Mouse (Mus musculus): ENCODE data around the gene Olfr1359. TPM values are rescaled to one million over a fixed set of nuclear protein-coding genes. Genes with fewer than 3 reads are reported as not detected.
"Not testable (repeated sequence)": the region's sequence is repeated elsewhere in the genome, so short reads cannot be mapped to it uniquely, and the experiment has no call there.

Olfr1359 gene
- polyA plus RNA-seq, 1 experiment from 2014 or later, result not detected

DNA sequence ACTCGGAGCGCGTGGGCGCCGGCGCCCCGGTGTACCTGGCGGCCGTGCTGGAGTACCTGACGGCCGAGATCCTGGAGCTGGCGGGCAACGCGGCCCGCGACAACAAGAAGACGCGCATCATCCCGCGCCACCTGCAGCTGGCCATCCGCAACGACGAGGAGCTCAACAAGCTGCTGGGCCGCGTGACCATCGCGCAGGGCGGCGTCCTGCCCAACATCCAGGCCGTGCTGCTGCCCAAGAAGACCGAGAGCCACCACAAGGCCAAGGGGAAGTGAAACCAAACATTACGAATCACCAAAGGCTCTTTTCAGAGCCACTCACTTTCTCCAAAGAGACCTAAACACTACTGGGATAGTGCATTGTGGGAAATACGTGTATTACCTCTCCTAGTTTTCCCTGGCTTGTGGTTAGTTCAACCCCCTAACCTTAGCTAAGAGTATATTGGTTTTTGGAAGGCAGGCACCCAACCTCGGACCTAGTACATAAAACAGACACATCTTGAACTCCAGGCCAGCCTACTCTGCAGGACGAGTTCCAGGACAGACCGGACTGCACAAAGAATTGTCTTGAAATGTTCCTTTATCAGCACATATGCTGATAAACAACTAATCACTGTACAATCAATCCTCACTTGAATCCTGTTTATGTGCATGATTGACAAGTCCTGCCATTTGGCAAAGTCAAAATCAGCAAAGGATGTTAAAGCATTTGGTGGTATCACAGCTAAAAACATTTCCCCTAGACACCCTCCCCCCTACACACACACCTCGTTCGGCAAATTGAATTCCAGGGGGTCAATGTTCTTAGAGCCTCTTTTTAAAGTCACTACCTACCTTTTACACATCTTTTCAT, 18.9 kb downstream of the Olfr1359 start:
- Histone ChIP-seq H3K4me3 (peak overlapping the region; percentile 52), H3K9ac (peak overlapping the region; percentile 82), H3K27ac (ENCODE audit: poor library complexity, severe bottlenecking) (peak overlapping the region; percentile 96), H3K4me1 (replicated peaks) (peaks cover 23% of the 10 kb centered on the region), H3K4me2 (peak overlapping the region; percentile 90)
- H3K27me3 ChIP-seq (replicated peaks); H3K36me3 ChIP-seq; H3K9me3 ChIP-seq (replicated peaks): not testable (repeated sequence)
- WGBS, result under 1% methylated on average over 14 of the region's 38 CpGs
- ATAC-seq (ENCODE audit: insufficient number of reproducible peaks, low FRiP score), result peak; percentile 22

DNA sequence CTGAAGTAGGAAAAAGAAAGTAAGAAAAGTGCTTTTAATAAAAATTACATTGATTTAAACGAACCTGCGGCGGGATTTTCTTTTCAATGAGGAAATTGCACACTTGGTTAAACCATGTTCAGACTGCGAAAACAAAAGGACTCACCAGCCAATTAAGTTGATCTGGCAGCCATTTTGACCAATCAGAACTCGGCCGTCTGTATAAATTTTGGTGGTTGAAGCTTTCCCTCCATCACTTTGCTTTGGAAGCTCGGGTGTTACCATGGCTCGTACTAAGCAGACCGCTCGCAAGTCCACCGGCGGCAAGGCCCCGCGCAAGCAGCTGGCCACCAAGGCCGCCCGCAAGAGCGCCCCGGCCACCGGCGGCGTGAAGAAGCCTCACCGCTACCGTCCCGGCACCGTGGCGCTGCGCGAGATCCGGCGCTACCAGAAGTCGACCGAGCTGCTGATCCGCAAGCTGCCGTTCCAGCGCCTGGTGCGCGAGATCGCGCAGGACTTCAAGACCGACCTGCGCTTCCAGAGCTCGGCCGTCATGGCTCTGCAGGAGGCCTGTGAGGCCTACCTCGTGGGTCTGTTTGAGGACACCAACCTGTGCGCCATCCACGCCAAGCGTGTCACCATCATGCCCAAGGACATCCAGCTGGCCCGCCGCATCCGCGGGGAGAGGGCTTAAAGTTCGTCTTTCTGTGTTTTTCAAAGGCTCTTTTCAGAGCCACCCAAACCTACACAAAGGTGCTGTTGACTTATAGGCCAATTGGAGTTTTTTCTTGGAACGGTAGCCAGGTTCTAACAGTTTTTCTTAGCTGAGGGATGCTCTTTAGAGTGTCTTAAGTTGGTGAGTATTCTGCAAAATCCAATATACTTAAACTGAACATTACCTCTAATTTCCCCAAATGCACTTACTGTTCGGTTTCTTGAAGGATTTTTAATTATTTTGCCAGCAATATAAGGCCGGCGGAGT, 19.8 kb downstream of the Olfr1359 start, which contains the start of gene Hist1h3h:
Gene Hist1h3h, plus strand, starts transcription at position 263 of the 961 bp plus-strand sequence.
- H3K27ac ChIP-seq (ENCODE audit: poor library complexity, severe bottlenecking), result peak within 1 kb of the TSS; percentile 96
- not testable (repeated sequence) for H3K36me3 ChIP-seq; H3K27me3 ChIP-seq (replicated peaks); H3K9me3 ChIP-seq (replicated peaks)
- ATAC-seq (ENCODE audit: insufficient number of reproducible peaks, low FRiP score), result peak; percentile 26; the same call in 1 of the 2 replicates
- H3K4me1 ChIP-seq (replicated peaks), result peaks cover 25% of the 10 kb centered on the region
- WGBS, result 2% methylated on average over 28 of the region's 56 CpGs
- H3K4me3 ChIP-seq, result peak within 1 kb of the TSS; percentile 52
- H3K9ac ChIP-seq, result peak within 1 kb of the TSS; percentile 87
- peak within 1 kb of the TSS; percentile 90 for H3K4me2 ChIP-seq

DNA sequence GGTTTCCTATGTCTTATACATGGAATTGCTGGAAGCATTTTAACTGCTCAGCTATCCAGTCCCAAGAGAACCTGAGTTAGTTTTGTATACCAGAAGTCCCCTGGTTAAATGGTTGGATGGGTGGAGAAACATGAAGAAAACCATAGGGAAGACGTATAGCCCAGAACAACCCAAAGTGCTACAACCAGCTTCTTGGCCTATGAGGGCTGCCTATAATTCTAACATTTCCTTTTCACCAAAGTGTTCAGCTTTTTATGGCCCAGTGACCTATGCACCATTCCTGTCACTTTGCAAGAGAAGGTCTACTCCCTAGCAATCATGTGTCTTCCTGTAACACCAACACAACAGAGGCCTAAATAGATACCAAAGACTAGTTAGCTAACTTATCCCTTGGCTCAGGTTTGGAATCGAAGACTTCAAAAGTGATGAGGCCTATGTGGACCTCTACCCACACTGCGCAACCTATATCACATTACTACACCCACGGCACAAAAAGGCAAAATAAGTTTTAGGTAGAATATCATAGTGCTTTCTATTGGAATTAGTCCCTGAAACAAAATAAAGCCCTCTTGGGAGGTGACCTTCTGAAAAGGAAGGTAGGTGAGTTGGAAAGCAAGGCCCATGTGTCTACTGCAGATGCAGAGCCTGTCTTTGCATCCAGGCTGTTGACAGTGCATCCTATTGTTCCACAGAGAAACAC, 20.6 kb downstream of the Olfr1359 start:
- no peak for ATAC-seq (ENCODE audit: insufficient number of reproducible peaks, low FRiP score)
- peak overlapping the region; percentile 50 for H3K4me3 ChIP-seq
- no peaks in the 10 kb centered on the region for H3K27me3 ChIP-seq (replicated peaks)
- peak overlapping the region; percentile 81 for H3K27ac ChIP-seq (ENCODE audit: poor library complexity, severe bottlenecking)
- H3K4me1 ChIP-seq (replicated peaks), result peaks cover 25% of the 10 kb centered on the region
- H3K9me3 ChIP-seq (replicated peaks), result no peaks in the 10 kb centered on the region
- peak overlapping the region; percentile 77 for H3K4me2 ChIP-seq
- H3K9ac ChIP-seq, result peak overlapping the region; percentile 87
- WGBS, result 65% methylated on average over 4 of the region's 4 CpGs
- no peaks in the 10 kb centered on the region for H3K36me3 ChIP-seq

DNA sequence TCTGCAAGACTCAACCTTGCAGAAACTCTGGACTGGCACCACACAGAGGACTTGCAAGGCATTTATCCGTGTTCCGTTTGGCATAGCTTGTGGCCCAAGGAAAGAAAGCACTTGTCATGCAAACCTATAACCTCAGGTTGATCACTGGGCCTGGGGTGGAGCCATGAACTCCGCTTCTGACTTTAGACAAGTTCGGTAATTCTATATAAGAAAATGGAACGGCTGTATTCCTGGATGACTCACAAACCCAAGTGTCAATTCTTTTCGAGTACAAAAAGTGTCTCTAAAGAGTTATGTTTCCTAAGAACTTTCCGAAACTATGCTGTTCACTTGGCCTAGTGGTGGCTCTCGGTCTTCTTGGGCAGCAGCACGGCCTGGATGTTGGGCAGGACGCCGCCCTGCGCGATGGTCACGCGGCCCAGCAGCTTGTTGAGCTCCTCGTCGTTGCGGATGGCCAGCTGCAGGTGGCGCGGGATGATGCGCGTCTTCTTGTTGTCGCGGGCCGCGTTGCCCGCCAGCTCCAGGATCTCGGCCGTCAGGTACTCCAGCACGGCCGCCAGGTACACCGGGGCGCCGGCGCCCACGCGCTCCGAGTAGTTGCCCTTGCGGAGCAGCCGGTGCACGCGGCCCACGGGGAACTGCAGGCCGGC, 23.3 kb downstream of the Olfr1359 start:
- Histone ChIP-seq H3K4me1 (replicated peaks) (peaks cover 18% of the 10 kb centered on the region), H3K27ac (ENCODE audit: poor library complexity, severe bottlenecking) (peak overlapping the region; percentile 85), H3K4me2 (peak overlapping the region; percentile 68), H3K9ac (peak overlapping the region; percentile 74), H3K4me3 (peak overlapping the region; percentile 50)
- H3K36me3 ChIP-seq; H3K27me3 ChIP-seq (replicated peaks); H3K9me3 ChIP-seq (replicated peaks): not testable (repeated sequence)
- ATAC-seq (ENCODE audit: insufficient number of reproducible peaks, low FRiP score), result peak; percentile 46
- WGBS, result 5% methylated on average over 20 of the region's 44 CpGs

DNA sequence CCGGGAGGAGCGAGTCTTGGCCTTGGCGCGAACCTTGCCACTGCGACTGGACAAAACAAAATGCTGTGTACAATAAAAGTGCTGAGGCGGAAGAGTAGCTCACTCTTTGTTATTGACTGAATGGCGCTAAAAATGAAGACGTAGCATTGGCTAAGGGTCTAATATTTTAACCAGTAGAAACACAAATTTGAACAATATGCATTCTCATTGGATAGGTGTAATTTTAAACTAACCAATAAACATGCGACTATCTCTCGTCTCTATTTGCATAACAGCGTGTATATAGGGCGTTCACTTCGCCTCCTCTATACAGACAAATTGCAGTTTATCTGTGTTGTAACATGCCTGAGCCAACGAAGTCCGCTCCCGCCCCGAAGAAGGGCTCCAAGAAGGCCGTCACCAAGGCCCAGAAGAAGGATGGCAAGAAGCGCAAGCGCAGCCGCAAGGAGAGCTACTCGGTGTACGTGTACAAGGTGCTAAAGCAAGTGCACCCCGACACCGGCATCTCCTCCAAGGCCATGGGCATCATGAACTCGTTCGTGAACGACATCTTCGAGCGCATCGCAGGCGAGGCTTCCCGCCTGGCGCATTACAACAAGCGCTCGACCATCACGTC, 24.0 kb downstream of the Olfr1359 start, which contains the start of gene Hist1h2bm:
Gene Hist1h2bm, plus strand, starts transcription at position 288 of the 616 bp plus-strand sequence.
- Histone ChIP-seq H3K4me2 (peak within 1 kb of the TSS; percentile 69), H3K27ac (ENCODE audit: poor library complexity, severe bottlenecking) (peak within 1 kb of the TSS; percentile 85), H3K4me3 (peak within 1 kb of the TSS; percentile 50), H3K9ac (peak within 1 kb of the TSS; percentile 74), H3K4me1 (replicated peaks) (peaks cover 16% of the 10 kb centered on the region)
- H3K27me3 ChIP-seq (replicated peaks); H3K36me3 ChIP-seq; H3K9me3 ChIP-seq (replicated peaks): not testable (repeated sequence)
- ATAC-seq (ENCODE audit: insufficient number of reproducible peaks, low FRiP score), result peak; percentile 98
- under 1% methylated on average over 37 of the region's 37 CpGs for WGBS

DNA sequence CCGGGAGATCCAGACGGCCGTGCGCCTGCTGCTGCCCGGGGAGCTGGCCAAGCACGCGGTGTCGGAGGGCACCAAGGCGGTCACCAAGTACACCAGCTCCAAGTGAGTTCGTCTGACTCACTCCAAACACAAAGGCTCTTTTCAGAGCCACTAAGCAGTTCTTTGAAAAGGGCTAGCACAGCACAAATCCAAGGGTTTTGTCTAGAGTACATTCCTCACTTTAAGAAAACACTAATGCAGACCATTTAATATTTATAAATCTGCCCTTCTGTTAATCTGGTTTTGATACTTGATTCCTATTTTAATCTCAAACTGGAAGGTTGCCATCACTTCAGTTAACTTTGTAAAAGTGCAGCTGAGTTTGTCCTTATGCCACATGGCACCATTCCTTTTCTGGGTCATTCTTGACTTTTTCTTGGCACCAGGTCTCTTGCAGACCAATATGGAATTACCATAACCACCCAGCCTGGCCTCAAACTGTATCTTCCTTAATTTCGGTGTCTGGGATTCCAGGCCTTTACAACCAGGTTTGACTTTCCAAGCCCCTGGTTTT, 24.5 kb downstream of the Olfr1359 start:
- H3K27me3 ChIP-seq (replicated peaks), result no peaks in the 10 kb centered on the region
- 5% methylated on average over 11 of the region's 11 CpGs for WGBS
- peak overlapping the region; percentile 50 for H3K4me3 ChIP-seq
- H3K9me3 ChIP-seq (replicated peaks), result no peaks in the 10 kb centered on the region
- H3K27ac ChIP-seq (ENCODE audit: poor library complexity, severe bottlenecking), result peak overlapping the region; percentile 78
- no peaks in the 10 kb centered on the region for H3K36me3 ChIP-seq
- peak overlapping the region; percentile 60 for H3K9ac ChIP-seq
- H3K4me1 ChIP-seq (replicated peaks), result peaks cover 13% of the 10 kb centered on the region
- peak; percentile 5; the same call in 1 of the 2 replicates for ATAC-seq (ENCODE audit: insufficient number of reproducible peaks, low FRiP score)
- peak overlapping the region; percentile 69 for H3K4me2 ChIP-seq

DNA sequence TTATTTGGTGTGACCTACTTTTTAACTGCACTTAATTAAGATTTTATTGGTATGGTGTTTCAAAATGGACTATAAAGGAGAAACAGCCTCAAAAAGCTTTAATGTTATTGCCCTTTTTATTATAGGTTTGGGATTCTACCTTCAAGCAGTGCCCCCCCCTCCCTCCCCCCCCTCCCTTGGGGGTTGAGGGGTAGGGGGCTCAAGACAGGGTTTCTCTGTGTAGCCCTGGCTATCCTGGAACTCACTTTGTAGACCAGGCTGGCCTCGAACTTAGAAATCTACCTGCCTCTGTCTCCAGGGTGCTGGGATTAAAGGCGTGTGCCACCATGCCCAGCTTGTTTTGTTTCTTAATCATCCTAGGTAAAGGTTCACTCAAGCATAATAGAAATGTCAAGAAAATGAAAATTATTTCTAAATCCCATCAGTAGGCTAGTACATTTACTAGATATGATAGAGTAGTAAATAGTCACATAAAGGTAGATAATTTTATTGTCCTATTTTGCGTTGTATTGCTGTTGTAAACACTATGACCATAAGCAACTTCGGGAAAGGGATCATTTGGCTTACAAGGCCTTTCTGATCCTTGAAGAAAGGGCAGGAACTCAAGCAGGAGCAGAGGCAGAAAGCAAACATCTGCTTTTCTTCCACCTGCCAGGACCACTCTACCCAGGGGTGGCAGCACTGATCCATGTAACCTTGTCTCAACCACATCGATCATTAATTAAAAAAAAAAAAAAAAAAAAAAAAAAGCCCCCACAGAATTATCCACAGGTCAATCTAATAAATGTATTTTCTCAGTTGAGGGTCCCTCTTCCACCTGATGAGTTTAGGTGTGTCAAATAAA, 25.3 kb downstream of the Olfr1359 start:
- Histone ChIP-seq H3K9me3 (replicated peaks) (no peaks in the 10 kb centered on the region), H3K27ac (ENCODE audit: poor library complexity, severe bottlenecking) (no peak overlapping the region), H3K4me2 (no peak overlapping the region), H3K4me1 (replicated peaks) (peaks cover 13% of the 10 kb centered on the region), H3K36me3 (no peaks in the 10 kb centered on the region), H3K4me3 (no peak overlapping the region), H3K9ac (no peak overlapping the region), H3K27me3 (replicated peaks) (no peaks in the 10 kb centered on the region)
- WGBS, result 45% methylated on average over 5 of the region's 5 CpGs
- no peak for ATAC-seq (ENCODE audit: insufficient number of reproducible peaks, low FRiP score)

DNA sequence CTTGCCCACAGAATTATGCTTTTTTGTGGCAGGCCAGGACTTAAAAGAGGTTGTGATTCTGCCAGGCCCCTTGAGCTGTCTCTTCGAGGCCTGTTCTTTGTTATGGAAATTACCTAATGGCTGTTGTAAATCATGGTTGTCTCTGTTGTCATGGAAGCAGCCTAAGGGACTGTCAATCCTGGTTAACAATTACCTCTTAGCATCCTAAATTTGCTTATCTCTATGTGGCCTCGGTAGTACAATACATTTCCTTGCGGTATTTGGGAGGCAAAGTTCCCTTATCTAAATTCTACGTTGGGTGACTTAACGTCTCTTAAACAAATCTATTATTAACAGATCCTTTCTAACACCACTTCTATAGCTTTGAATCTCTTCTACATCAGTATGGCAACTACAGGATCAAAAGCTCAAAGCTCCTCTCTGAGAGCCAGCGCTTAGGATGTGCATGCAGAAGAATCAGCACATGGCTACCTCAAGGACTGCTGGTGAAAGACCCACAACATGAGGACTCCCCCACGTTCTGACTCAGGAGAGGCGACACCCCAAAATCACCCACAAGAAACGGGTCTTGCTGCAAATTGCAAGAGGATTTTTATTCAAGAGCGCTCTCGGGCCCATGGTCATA, 30.1 kb downstream of the Olfr1359 start:
- Histone ChIP-seq H3K4me3 (no peak overlapping the region), H3K4me1 (replicated peaks) (no peaks in the 10 kb centered on the region), H3K9ac (no peak overlapping the region), H3K27me3 (replicated peaks) (no peaks in the 10 kb centered on the region), H3K9me3 (replicated peaks) (no peaks in the 10 kb centered on the region), H3K4me2 (no peak overlapping the region), H3K27ac (ENCODE audit: poor library complexity, severe bottlenecking) (no peak overlapping the region), H3K36me3 (no peaks in the 10 kb centered on the region)
- WGBS, result 35% methylated on average over 11 of the region's 11 CpGs
- ATAC-seq (ENCODE audit: insufficient number of reproducible peaks, low FRiP score), result no peak

DNA sequence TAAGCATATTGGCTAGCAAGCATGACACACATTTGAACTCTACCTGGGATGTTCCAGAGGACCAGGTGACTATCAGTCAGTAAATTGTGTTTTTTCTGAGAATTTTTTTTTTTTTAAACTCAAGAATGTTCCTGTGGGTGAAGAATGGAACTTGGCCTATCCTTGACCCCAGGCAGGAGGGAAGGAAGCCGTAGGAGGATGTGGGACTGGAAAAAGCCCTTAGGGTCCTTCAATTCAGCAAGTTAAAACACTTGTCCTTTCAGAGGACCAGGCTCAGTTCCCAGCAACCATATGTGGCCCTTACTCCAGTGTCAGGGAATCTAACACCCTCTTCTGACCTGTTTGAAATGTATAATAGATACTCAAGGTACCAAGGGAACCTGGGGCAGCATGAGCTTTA, 31.6 kb downstream of the Olfr1359 start:
- 52% methylated on average over 1 of the region's 1 CpGs for WGBS
- H3K27ac ChIP-seq (ENCODE audit: poor library complexity, severe bottlenecking), result no peak overlapping the region
- no peaks in the 10 kb centered on the region for H3K36me3 ChIP-seq
- H3K4me3 ChIP-seq, result no peak overlapping the region
- no peak overlapping the region for H3K4me2 ChIP-seq
- H3K27me3 ChIP-seq (replicated peaks), result no peaks in the 10 kb centered on the region
- no peak overlapping the region for H3K9ac ChIP-seq
- ATAC-seq (ENCODE audit: insufficient number of reproducible peaks, low FRiP score), result no peak
- peaks cover 8% of the 10 kb centered on the region for H3K4me1 ChIP-seq (replicated peaks)
- no peaks in the 10 kb centered on the region for H3K9me3 ChIP-seq (replicated peaks)

Measured in heart, embryonic 12.5 days (tissue).